Mouse (Mus musculus) heart, embryonic 13.5 days (tissue): ENCODE measurements around the gene Wdr37. TPM values are rescaled to one million over a fixed set of nuclear protein-coding genes. Genes with fewer than 3 reads are reported as not detected.

Experiments used
- ATAC-seq: fragments of 200-750 bp; cut with Nextera tagmentation; 2 replicates; pipeline ENCODE4 v1.8.0; 2017; ENCODE audit warnings: moderate TSS enrichment; ENCODE audit not compliant: insufficient number of reproducible peaks, low FRiP score, low TSS enrichment; ENCODE audit errors: extremely low read depth
- H3K27ac ChIP-seq: fragments of 300-500 bp; sonication (generic); replicated peaks from 2 replicates; pipeline ENCODE4 v1.5.1; 2015; ENCODE audit warnings: moderate library complexity, mild to moderate bottlenecking, inconsistent platforms
- H3K27me3 ChIP-seq: fragments of 300-500 bp; sonication (generic); replicated peaks from 2 replicates; pipeline ENCODE4 v1.6.1; 2015; ENCODE audit warnings: mild to moderate bottlenecking, inconsistent platforms
- H3K36me3 ChIP-seq: fragments of 300-500 bp; sonication (generic); 2 replicates; pipeline ENCODE4 v1.6.1; 2015; ENCODE audit warnings: mild to moderate bottlenecking, inconsistent platforms
- H3K4me1 ChIP-seq: fragments of 300-500 bp; sonication (generic); 2 replicates; pipeline ENCODE4 v1.6.1; 2015; ENCODE audit warnings: inconsistent platforms
- H3K4me2 ChIP-seq: fragments of 300-500 bp; sonication (generic); 2 replicates; pipeline ENCODE4 v1.6.1; 2015; ENCODE audit warnings: inconsistent platforms, mild to moderate bottlenecking, moderate library complexity
- H3K4me3 ChIP-seq: fragments of 300-500 bp; sonication (generic); 2 replicates; pipeline ENCODE4 v1.5.1; 2015; ENCODE audit warnings: moderate library complexity, mild to moderate bottlenecking, inconsistent platforms
- H3K9ac ChIP-seq: fragments of 300-500 bp; sonication (generic); 2 replicates; pipeline ENCODE4 v1.6.1; 2015; ENCODE audit warnings: inconsistent platforms, mild to moderate bottlenecking, moderate library complexity
- H3K9me3 ChIP-seq: fragments of 300-500 bp; sonication (generic); 2 replicates; pipeline ENCODE4 v1.6.1; 2016; ENCODE audit warnings: inconsistent platforms
- WGBS: fragments of 180-500 bp; shearing (Covaris S2); methylation state at CpG from one replicate; pipeline ENCODE4 v1.1.7; 2015; ENCODE audit warnings: mixed read lengths; 5-methylcytosine and 5-hydroxymethylcytosine counted together
- polyA plus RNA-seq: library from polyadenylated mRNA; unstranded; fragments of >200 nt; fragmentation: Nextera tagmentation; extraction: Ambion mirVana; gene quantifications from 2 replicates; pipeline ENCODE4 v1.2.1, GENCODE M21; 2015

Wdr37 gene
- polyA plus RNA-seq, 1 experiment from 2014 or later, result 15.6 TPM

DNA sequence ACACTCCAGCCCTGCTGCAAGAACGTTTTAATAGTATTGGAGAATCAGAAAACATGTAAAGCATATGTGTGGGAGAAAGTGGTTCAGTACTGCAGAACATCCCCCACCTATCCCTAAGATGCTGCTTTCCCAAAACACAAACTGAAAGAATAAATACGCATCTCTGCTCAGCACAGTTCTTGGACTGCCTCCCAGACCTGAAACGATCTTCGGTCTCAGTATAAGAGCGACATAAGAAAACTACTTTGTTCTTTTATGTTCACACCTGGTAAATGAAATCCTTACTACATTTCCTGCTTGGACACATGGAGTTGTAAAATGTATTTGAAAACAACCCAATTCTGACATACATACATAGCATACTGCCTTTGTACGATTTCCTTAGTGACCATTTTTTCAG is 71.1 kb downstream of the Wdr37 start:
- Histone ChIP-seq H3K4me1 (peaks cover 5% of the 10 kb centered on the region), H3K4me3 (no peak overlapping the region), H3K9me3 (no peaks in the 10 kb centered on the region), H3K4me2 (no peak overlapping the region), H3K27me3 (no peaks in the 10 kb centered on the region), H3K36me3 (peaks cover 13% of the 10 kb centered on the region), H3K9ac (no peak overlapping the region), H3K27ac (no peak overlapping the region)
- no peak for ATAC-seq
- WGBS, result 82% methylated on average over 6 of the region's 6 CpGs

DNA sequence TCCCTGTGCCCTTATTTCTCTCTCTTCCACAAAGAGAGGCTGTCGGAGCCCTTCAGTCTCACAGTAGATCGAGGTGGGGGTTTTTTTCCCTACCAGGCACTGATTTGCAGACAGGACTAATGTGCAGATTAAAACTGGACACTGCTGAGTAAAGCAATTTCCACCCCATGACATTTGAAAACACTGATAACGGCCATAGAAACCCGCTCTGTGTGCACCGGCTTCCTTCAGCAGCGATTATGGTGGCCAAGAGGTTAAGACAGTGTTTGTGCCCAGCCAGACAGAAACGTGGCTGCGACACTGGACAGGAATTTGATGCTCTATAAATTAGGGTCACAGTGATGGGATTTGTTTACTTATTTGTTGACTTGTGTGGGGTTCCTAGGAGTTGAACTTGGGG is 78.5 kb downstream of the Wdr37 start:
- 25% methylated on average over 8 of the region's 8 CpGs for WGBS
- H3K36me3 ChIP-seq, result no peaks in the 10 kb centered on the region
- ATAC-seq, result no peak
- H3K9me3 ChIP-seq, result no peaks in the 10 kb centered on the region
- peaks cover 17% of the 10 kb centered on the region for H3K4me1 ChIP-seq
- no peak overlapping the region for H3K9ac ChIP-seq
- H3K4me3 ChIP-seq, result no peak overlapping the region
- peak overlapping the region; percentile 36 for H3K4me2 ChIP-seq
- no peaks in the 10 kb centered on the region for H3K27me3 ChIP-seq
- 0 out of 2 replicates have a peak overlapping the region, but pooled peaks have one; percentile 9 for H3K27ac ChIP-seq

DNA sequence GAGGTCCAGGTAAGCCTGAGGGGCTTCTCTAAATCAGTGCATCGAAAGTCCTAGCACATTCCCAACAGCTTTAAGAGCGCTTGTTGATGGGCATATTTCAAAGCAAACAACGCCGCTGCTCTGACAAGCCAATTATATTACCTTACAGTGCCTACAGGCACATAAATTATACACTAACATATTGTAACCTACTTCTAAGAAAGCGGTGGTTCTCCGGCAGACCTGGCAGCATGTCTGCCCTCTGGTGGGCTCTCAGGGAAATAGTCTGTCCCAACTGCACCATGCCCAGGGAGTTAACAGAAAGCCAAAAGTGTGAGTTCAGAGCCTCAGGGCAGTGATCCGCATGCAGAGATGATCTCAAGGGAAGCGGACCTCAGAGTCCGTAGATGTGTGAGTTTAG is 86.5 kb downstream of the Wdr37 start:
- WGBS, result 36% methylated on average over 9 of the region's 9 CpGs
- no peak overlapping the region for H3K4me2 ChIP-seq
- H3K27me3 ChIP-seq, result peaks cover 20% of the 10 kb centered on the region
- no peaks in the 10 kb centered on the region for H3K36me3 ChIP-seq
- H3K4me1 ChIP-seq, result no peaks in the 10 kb centered on the region
- H3K27ac ChIP-seq, result no peak overlapping the region
- ATAC-seq, result no peak
- H3K9ac ChIP-seq, result no peak overlapping the region
- no peak overlapping the region for H3K4me3 ChIP-seq
- H3K9me3 ChIP-seq, result no peaks in the 10 kb centered on the region

DNA sequence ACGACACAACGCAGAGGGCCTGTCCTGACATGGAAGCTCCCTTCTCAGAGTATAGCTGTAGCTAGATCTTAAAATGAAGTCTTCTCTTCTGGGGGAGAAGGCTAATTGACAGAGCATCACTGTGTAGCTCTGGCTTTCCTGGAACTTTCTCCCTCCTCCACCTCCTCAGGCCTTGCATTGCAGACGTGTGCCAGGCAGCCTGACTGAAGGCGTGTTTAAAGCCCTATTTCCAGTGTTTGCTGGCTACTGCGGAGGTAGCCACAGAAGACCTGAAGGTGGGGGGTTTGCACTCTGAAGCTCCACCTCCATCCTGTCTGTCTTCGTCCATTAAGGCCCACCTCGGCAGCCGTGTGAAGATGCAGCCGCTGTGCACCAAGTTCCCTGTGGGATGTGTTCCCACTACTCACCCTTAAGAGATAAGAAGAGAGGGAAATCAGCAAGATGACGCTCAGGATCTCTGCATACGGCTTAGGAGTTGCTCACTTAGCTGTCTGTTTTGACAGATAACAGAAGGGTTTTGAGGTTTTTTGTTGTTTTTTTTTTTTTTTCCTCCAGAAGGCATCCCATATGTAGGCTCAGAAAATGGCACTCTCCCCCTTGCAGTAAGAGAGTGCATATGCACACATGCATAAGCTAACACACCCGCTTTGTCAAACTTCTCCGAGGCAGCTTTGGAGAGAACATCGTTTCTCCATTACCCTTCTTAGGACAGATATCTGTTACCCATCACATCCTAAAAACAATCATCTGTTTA is 87.2 kb downstream of the Wdr37 start:
- ATAC-seq, result no peak; the same call in 1 of the 2 replicates
- Histone ChIP-seq H3K27ac (no peak overlapping the region), H3K27me3 (peaks cover 20% of the 10 kb centered on the region), H3K9ac (no peak overlapping the region), H3K36me3 (no peaks in the 10 kb centered on the region), H3K4me2 (no peak overlapping the region), H3K4me3 (no peak overlapping the region), H3K9me3 (no peaks in the 10 kb centered on the region), H3K4me1 (no peaks in the 10 kb centered on the region)
- 47% methylated on average over 14 of the region's 14 CpGs for WGBS

DNA sequence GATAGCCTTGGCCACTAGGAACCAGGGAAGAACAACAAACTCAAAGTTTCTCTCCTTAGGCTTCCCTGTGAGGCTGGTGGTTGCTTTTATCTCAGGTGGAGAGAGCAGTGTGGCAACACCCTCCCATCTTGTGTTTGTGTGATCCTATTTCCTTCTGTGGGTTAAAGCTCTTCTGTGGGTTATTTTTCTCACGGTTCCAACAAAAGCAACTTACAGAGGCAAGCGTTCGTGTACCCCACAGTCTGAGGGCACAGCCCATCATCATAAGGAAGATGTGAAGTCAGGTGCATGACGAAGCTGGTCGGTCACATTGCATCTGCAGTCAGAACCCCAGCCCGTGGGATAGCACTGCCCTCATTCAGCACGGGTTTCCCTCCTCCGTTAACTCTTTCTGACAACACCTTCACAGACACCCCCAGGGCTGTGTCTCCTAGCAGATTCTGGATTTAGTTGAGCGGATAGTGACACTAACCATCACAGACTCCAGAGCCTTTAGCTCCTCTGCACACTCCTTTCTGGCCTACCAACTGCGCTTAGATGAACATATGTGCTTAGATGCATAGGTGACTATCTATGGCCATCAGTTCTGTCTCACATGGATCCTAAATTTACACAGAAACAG is 87.9 kb downstream of the Wdr37 start:
- no peak overlapping the region for H3K27ac ChIP-seq
- H3K36me3 ChIP-seq, result no peaks in the 10 kb centered on the region
- H3K4me2 ChIP-seq, result no peak overlapping the region
- WGBS, result 68% methylated on average over 10 of the region's 10 CpGs
- H3K27me3 ChIP-seq, result peaks cover 20% of the 10 kb centered on the region
- H3K4me3 ChIP-seq, result no peak overlapping the region
- H3K4me1 ChIP-seq, result no peaks in the 10 kb centered on the region
- no peaks in the 10 kb centered on the region for H3K9me3 ChIP-seq
- ATAC-seq, result no peak
- H3K9ac ChIP-seq, result no peak overlapping the region

DNA sequence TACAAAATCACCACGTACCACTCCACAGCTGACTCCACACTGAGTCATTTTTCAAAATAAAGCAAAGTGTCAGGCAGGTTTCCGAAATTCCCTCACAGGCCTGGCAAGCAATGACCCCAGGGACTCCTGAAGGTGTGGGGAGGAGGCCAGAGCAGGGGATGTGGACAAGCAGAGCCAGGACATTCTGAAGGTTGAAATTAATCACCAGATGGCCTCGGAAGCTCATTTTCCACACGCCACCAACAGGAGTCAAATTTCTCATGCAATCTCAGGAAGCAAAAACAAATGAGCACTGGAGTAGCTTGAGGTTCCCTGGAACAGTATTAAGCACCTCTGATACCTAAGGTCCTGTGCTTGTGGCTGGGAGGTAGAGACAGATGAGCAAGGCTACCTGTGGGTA is 89.1 kb downstream of the Wdr37 start:
- Histone ChIP-seq H3K4me1 (no peaks in the 10 kb centered on the region), H3K36me3 (no peaks in the 10 kb centered on the region), H3K27me3 (peaks cover 20% of the 10 kb centered on the region), H3K27ac (no peak overlapping the region), H3K4me2 (no peak overlapping the region), H3K9ac (no peak overlapping the region), H3K9me3 (no peaks in the 10 kb centered on the region), H3K4me3 (no peak overlapping the region)
- 47% methylated on average over 4 of the region's 4 CpGs for WGBS
- no peak for ATAC-seq

DNA sequence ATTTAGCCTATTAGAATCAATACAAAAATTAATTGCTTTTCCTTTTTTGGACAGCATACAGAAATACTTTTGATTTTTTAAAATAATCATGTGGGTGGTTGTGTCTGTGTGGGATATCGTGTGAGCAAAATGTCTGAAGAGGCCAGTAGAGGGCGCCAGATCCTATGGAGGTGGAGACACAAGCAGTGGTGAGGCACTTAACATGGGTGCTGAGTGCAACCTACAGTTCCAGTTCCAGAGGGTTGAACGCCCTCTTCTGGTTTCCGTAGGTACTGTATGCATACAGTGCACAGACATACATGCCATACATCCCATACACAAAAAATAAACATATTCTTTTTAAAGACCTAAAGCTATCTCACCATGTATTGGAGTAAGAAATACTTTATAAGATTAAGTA is 91.3 kb downstream of the Wdr37 start:
- H3K9me3 ChIP-seq, result no peaks in the 10 kb centered on the region
- ATAC-seq, result no peak
- H3K4me2 ChIP-seq, result no peak overlapping the region
- H3K4me1 ChIP-seq, result no peaks in the 10 kb centered on the region
- H3K27ac ChIP-seq, result no peak overlapping the region
- no peak overlapping the region for H3K9ac ChIP-seq
- 43% methylated on average over 4 of the region's 4 CpGs for WGBS
- H3K4me3 ChIP-seq, result no peak overlapping the region
- H3K27me3 ChIP-seq, result peaks cover 20% of the 10 kb centered on the region
- H3K36me3 ChIP-seq, result no peaks in the 10 kb centered on the region

DNA sequence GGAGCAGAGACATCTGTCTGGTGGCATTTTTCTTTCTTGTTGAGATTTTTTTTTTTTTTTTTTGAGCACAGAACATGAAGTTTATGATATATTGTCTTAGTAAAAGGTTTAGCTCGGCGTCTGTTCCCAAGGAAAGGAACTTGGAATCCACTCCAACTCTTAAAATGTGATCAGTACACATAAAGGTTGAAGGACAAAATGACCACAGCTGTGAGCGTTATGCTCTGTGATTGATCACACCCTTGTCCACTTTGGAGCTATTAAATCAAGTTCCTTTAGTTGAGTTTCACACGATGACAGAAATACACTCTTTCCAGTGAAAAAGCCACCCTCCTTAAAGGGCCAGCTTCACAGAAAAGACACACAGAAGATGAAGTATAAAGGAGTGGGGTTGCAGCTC is 101.1 kb downstream of the Wdr37 start:
- Histone ChIP-seq H3K36me3 (no peaks in the 10 kb centered on the region), H3K27me3 (no peaks in the 10 kb centered on the region), H3K4me2 (no peak overlapping the region), H3K9me3 (peaks cover 4% of the 10 kb centered on the region), H3K9ac (no peak overlapping the region), H3K4me3 (no peak overlapping the region), H3K27ac (no peak overlapping the region), H3K4me1 (no peaks in the 10 kb centered on the region)
- ATAC-seq, result no peak
- WGBS, result 73% methylated on average over 4 of the region's 4 CpGs

DNA sequence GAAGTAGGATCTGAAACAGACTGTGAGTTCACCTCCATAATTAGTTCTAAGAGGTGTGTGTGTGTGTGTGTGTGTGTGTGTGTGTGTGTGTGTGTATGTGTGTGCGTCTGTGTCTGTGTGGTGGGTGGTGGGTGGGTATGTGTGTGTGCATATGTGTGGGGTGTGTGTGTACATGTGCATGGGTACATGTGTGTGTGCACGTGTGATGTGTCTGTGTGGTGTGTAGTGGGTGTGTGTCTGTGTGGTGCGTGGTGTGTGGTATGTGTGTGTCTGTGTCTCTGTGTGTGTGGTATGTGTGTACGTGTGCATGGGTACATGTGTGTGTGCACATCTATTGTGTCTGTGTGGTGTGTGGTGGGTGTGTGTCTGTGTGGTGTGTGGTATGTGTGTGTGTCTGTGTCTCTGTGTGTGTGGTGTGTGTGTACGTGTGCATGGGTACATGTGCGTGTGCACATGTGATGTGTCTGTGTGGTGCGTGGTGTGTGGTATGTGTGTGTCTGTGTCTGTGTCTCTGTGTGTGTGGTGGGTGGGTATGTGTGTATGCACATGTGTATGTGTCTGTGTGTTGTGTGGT is 102.0 kb downstream of the Wdr37 start:
- Histone ChIP-seq H3K27ac (no peak overlapping the region), H3K27me3 (no peaks in the 10 kb centered on the region), H3K9me3 (peaks cover 4% of the 10 kb centered on the region), H3K4me3 (no peak overlapping the region), H3K9ac (no peak overlapping the region), H3K4me1 (no peaks in the 10 kb centered on the region), H3K4me2 (no peak overlapping the region), H3K36me3 (no peaks in the 10 kb centered on the region)
- 90% methylated on average over 7 of the region's 7 CpGs for WGBS
- ATAC-seq, result no peak

DNA sequence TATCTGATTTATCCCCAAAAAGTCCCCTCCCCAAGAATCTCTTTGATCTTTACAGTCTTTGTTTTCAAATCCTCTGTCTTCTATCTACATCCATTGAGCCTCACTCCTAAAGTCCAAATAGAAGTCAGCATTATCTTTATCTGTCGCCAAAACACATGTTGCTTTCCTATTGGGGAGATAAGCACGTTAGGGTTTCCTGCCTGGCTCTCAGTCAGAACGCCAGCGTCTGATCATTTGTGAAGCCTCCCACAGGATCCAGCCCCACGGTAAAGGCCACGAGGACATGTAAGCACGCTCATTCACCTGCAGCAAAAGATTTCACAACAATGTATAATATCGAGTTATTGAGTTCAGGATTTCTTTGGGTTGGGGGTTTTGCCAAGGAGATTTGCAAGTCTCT is 110.8 kb downstream of the Wdr37 start:
- Histone ChIP-seq H3K4me1 (no peaks in the 10 kb centered on the region), H3K27ac (no peak overlapping the region), H3K9ac (no peak overlapping the region), H3K36me3 (no peaks in the 10 kb centered on the region), H3K4me2 (no peak overlapping the region), H3K9me3 (no peaks in the 10 kb centered on the region), H3K27me3 (peaks cover 21% of the 10 kb centered on the region), H3K4me3 (no peak overlapping the region)
- ATAC-seq, result no peak
- 15% methylated on average over 8 of the region's 8 CpGs for WGBS
